Comparison of ENCODE assay signal across 19 mouse cellular contexts in the genomic region with DNA sequence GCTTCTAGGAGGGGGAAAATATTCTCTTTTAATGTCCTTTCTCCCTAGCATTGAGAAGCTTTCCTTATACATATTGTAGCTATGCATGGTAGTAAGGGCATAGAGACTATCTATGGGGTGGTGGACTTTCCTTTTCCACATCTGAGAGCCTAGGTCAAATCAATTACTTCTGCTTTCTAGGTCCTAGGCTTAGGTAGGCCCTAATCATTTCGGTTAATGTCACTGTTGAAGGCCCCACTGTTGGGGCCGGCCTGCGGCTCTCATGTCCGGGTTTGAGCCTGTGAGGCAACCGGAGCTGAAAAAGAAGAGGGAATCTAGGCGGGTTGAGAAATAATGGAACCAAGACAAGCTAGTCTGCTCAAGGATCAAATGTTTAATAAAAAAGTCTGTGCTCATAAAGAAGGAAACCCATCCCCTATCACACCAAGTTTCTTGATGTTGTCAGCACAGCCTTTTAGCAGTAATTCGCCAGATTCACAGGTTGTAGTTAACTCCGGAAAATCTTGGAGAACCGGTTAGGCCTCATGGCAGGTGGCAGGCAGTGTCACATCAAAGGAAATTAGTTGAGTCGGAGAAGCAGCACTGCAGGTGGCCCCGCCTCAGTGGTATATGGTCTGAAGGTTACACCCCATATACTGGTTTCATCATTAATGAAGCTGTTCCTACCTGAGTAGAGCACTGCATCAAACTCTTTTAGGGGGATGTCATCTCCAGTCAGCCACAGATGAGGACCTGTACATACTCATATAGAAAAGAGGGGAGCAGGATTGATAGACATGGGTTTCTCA. TPM values are rescaled to one million over a fixed set of nuclear protein-coding genes. Genes with fewer than 3 reads are reported as not detected.
DNase-seq lines count a peak whose midpoint lies in the region; ATAC-seq and TF ChIP-seq lines count a peak whose summit lies in the region.
"Had no signal": no experiment of that assay in that cellular context is flagged by ENCODE, and none has a peak within 500 bp of the region (broad histone marks: within the 10 kb centered on the region; RNA-seq: fewer than 3 reads in every experiment).

No protein-coding gene starts in this region.

- no peak for ATAC-seq in embryonic facial prominence, embryonic 11.5 days (replicated peaks; ENCODE audit: insufficient number of reproducible peaks, low FRiP score, low TSS enrichment, low read depth)
- ATAC-seq in embryonic facial prominence, embryonic 15.5 days (ENCODE audit: insufficient number of reproducible peaks, low FRiP score, low TSS enrichment, low read depth), result no peak
- ATAC-seq in intestine, postnatal 0 days, result peak; percentile 88
- no peak for ATAC-seq in neural tube, embryonic 15.5 days (ENCODE audit: low FRiP score)
- ATAC-seq: forebrain, embryonic 16.5 days; hindbrain, embryonic 16.5 days had no signal

- H3K4me1 ChIP-seq in embryonic facial prominence, embryonic 11.5 days (ENCODE audit: control insufficient read depth, insufficient read depth, low read length), result no peaks in the 10 kb centered on the region
- no peaks in the 10 kb centered on the region for H3K4me1 ChIP-seq in embryonic facial prominence, embryonic 15.5 days
- no peaks in the 10 kb centered on the region for H3K4me1 ChIP-seq in intestine, postnatal 0 days (replicated peaks; ENCODE audit: control insufficient read depth, insufficient read depth, low read length)
- no peaks in the 10 kb centered on the region for H3K4me1 ChIP-seq in neural tube, embryonic 15.5 days
- H3K4me1 ChIP-seq: forebrain, embryonic 12.5 days; heart, embryonic 10.5 days; hindbrain, embryonic 12.5 days had no signal

- peak; percentile 5 for DNase-seq in embryonic facial prominence, embryonic 11.5 days (ENCODE audit: low spot score)
- DNase-seq in right cerebral cortex, postnatal 4 days, result no peak
- no peak for DNase-seq in thymus, postnatal 36 days
- DNase-seq: adrenal gland, adult 2 months; cerebellum, adult 11-12 months; cerebellum, adult 9-10 months; cerebellum, postnatal 36 days; gastrocnemius, postnatal 10 days; heart, adult 18-20 months; heart, postnatal 10 days; heart, postnatal 4 days had no signal

- no peak overlapping the region for H3K4me3 ChIP-seq in embryonic facial prominence, embryonic 11.5 days (ENCODE audit: low read depth, low read length)
- H3K4me3 ChIP-seq in embryonic facial prominence, embryonic 15.5 days (replicated peaks), result no peak overlapping the region
- no peak overlapping the region for H3K4me3 ChIP-seq in intestine, postnatal 0 days (ENCODE audit: low read depth, low read length)
- H3K4me3 ChIP-seq in neural tube, embryonic 15.5 days (replicated peaks), result no peak overlapping the region
- H3K4me3 ChIP-seq: forebrain, embryonic 12.5 days; heart, embryonic 10.5 days; hindbrain, embryonic 12.5 days had no signal

- no peak overlapping the region for H3K4me2 ChIP-seq in embryonic facial prominence, embryonic 11.5 days (ENCODE audit: low read depth, low read length)
- H3K4me2 ChIP-seq in embryonic facial prominence, embryonic 15.5 days (replicated peaks), result no peak overlapping the region
- no peak overlapping the region for H3K4me2 ChIP-seq in intestine, postnatal 0 days (replicated peaks; ENCODE audit: low read depth)
- H3K4me2 ChIP-seq in neural tube, embryonic 15.5 days, result no peak overlapping the region
- H3K4me2 ChIP-seq: forebrain, embryonic 12.5 days; hindbrain, embryonic 12.5 days had no signal

- no peaks in the 10 kb centered on the region for H3K9me3 ChIP-seq in embryonic facial prominence, embryonic 11.5 days (replicated peaks; ENCODE audit: control insufficient read depth, low read length)
- H3K9me3 ChIP-seq in embryonic facial prominence, embryonic 15.5 days (replicated peaks), result 0 out of 2 replicates have a peak, but pooled peaks cover 7% of the 10 kb centered on the region
- H3K9me3 ChIP-seq in intestine, postnatal 0 days (ENCODE audit: control insufficient read depth), result 0 out of 2 replicates have a peak, but pooled peaks cover 3% of the 10 kb centered on the region
- H3K9me3 ChIP-seq in neural tube, embryonic 15.5 days (replicated peaks), result no peaks in the 10 kb centered on the region; the same call in 1 of the 2 replicates
- H3K9me3 ChIP-seq: heart, embryonic 10.5 days had no signal

- no peaks in the 10 kb centered on the region for H3K27me3 ChIP-seq in embryonic facial prominence, embryonic 11.5 days (ENCODE audit: control insufficient read depth, insufficient read depth, low read length)
- no peaks in the 10 kb centered on the region for H3K27me3 ChIP-seq in embryonic facial prominence, embryonic 15.5 days
- H3K27me3 ChIP-seq in intestine, postnatal 0 days (replicated peaks; ENCODE audit: control insufficient read depth, insufficient read depth, low read length), result no peaks in the 10 kb centered on the region
- H3K27me3 ChIP-seq in neural tube, embryonic 15.5 days (replicated peaks), result no peaks in the 10 kb centered on the region
- H3K27me3 ChIP-seq: forebrain, embryonic 12.5 days; hindbrain, embryonic 12.5 days had no signal

- 70% methylated on average over 11 of the region's 11 CpGs for WGBS in embryonic facial prominence, embryonic 11.5 days
- WGBS in embryonic facial prominence, embryonic 15.5 days, result 64% methylated on average over 11 of the region's 11 CpGs
- 48% methylated on average over 11 of the region's 11 CpGs for WGBS in intestine, postnatal 0 days
- 82% methylated on average over 11 of the region's 11 CpGs for WGBS in neural tube, embryonic 15.5 days

- no peak overlapping the region for H3K27ac ChIP-seq in embryonic facial prominence, embryonic 11.5 days (replicated peaks; ENCODE audit: low read depth, low read length)
- H3K27ac ChIP-seq in embryonic facial prominence, embryonic 15.5 days (replicated peaks), result 0 out of 2 replicates have a peak overlapping the region, but pooled peaks have one; percentile 4
- no peak overlapping the region for H3K27ac ChIP-seq in intestine, postnatal 0 days (ENCODE audit: low read depth, low read length)
- H3K27ac ChIP-seq in neural tube, embryonic 15.5 days (replicated peaks), result no peak overlapping the region
- H3K27ac ChIP-seq: forebrain, embryonic 12.5 days; heart, embryonic 10.5 days; hindbrain, embryonic 12.5 days had no signal

- H3K36me3 ChIP-seq in embryonic facial prominence, embryonic 11.5 days (replicated peaks; ENCODE audit: control insufficient read depth, insufficient read depth, low read depth, low read length), result no peaks in the 10 kb centered on the region
- peaks cover 9% of the 10 kb centered on the region for H3K36me3 ChIP-seq in embryonic facial prominence, embryonic 15.5 days
- no peaks in the 10 kb centered on the region for H3K36me3 ChIP-seq in intestine, postnatal 0 days (ENCODE audit: control insufficient read depth, insufficient read depth)
- peaks cover 38% of the 10 kb centered on the region for H3K36me3 ChIP-seq in neural tube, embryonic 15.5 days

- no peak for TF ChIP-seq CTCF in intestine, postnatal 0 days (IDR thresholded peaks at IDR 0.05; ENCODE audit: low read depth)

- H3K9ac ChIP-seq in embryonic facial prominence, embryonic 11.5 days (replicated peaks; ENCODE audit: low read length), result no peak overlapping the region
- no peak overlapping the region for H3K9ac ChIP-seq in embryonic facial prominence, embryonic 15.5 days
- no peak overlapping the region for H3K9ac ChIP-seq in intestine, postnatal 0 days (ENCODE audit: low read depth, low read length)
- no peak overlapping the region for H3K9ac ChIP-seq in neural tube, embryonic 15.5 days (replicated peaks)
- H3K9ac ChIP-seq: forebrain, embryonic 12.5 days; hindbrain, embryonic 12.5 days had no signal

RNA-seq across cellular contexts. Expression of gene Zfp974, which starts 24.0 kb away (rescaled TPM):
- polyA plus RNA-seq in embryonic facial prominence, embryonic 11.5 days (2014; fragmentation: Nextera tagmentation; extraction: Ambion mirVana), result 8.9 and 11.9 TPM in 2 replicates
- polyA plus RNA-seq in embryonic facial prominence, embryonic 15.5 days (2015; fragmentation: Nextera tagmentation; extraction: Ambion mirVana), result 7.5 and 8.1 TPM in 2 replicates
- 3.7 and 3.9 TPM in 2 replicates for polyA plus RNA-seq in intestine, postnatal 0 days (2015; fragmentation: Nextera tagmentation; extraction: Ambion mirVana)
- 11.3 and 12.4 TPM in 2 replicates for polyA plus RNA-seq in neural tube, embryonic 15.5 days (2015; fragmentation: Nextera tagmentation; extraction: Ambion mirVana)

RNA-seq across cellular contexts. Expression of gene Zfp607a, which starts 47.9 kb away (rescaled TPM):
- 3.8 and 4.4 TPM in 2 replicates for polyA plus RNA-seq in embryonic facial prominence, embryonic 11.5 days (2014; fragmentation: Nextera tagmentation; extraction: Ambion mirVana)
- polyA plus RNA-seq in embryonic facial prominence, embryonic 15.5 days (2015; fragmentation: Nextera tagmentation; extraction: Ambion mirVana), result 3.6 TPM in 2 replicates
- 1.2 and 1.3 TPM in 2 replicates for polyA plus RNA-seq in intestine, postnatal 0 days (2015; fragmentation: Nextera tagmentation; extraction: Ambion mirVana)
- 1.1 and 1.8 TPM in 2 replicates for polyA plus RNA-seq in neural tube, embryonic 15.5 days (2015; fragmentation: Nextera tagmentation; extraction: Ambion mirVana)
